Mouse (Mus musculus) bone marrow macrophage, adult 2 months (primary cell): ENCODE measurements around the gene Vps33b.

Experiments used
- CTCF ChIP-seq: IDR thresholded peaks from 2 replicates; pipeline ENCODE4 v1.5.1; 2012; ENCODE audit warnings: low read depth, mild to moderate bottlenecking, low read length, moderate library complexity
- POLR2A ChIP-seq: IDR thresholded peaks from 2 replicates; pipeline ENCODE4 v1.6.1; 2012; ENCODE audit warnings: mild to moderate bottlenecking, low read depth, low read length, borderline replicate concordance

DNA sequence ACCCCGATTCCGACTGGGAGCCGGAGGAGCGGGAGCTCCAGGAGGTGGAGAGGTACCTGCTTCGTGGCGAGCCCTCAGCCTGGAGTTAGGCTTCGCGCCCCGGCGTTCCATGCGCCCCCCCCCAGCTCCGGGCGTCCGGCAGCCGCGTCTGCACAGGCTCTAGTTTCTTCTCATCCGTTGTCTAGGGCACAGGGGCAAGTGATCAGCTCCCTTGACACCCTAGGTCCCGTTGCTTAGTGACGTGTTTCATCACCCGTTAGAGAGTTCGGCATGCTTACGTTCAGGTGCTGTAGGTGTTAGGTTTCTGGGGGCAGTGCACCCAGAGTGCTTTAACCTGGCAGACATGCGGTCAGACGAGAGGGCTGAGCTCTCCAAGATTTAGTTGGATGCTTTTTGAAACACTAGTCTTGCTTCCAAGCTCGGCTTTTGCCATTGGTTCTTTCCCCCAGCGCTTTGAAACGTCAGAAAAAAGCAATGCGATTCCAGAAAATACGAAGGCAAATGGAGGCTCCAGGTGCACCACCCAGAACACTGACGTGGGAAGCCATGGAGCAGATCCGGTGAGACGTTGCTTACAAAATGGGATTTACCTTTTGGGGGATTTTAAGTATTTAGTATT is 8.0 kb upstream of the Vps33b start:
- no peak for TF ChIP-seq CTCF
- no peak for TF ChIP-seq POLR2A
